Mouse (Mus musculus): ENCODE measurements around the gene Harbi1.
A peak's percentile ranks its signal among the peaks of the same experiment; 100 is the strongest.
"Not testable (repeated sequence)": the region's sequence is repeated elsewhere in the genome, so short reads cannot be mapped to it uniquely, and the experiment has no call there.

Gene Harbi1

DNA sequence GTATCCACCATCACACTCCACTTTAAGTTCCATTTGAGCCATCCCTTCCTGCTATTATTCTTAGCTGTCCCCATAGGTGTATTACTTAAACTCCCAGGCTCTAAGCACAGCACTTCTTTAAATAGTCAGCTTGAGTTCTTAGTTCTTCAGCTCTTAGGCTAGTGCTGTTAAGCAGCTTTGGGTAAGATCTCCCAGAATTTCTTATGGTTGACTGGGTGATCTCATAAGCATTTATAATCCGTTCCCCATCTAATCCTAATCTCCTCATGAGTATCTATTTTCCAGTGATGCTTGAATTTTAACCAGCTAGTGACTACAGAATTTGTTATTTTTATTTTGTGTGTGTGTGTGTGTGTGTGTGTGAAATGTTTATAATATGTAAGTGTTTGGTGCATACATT is 4.3 kb downstream of the Harbi1 start:
- no peak for DNase-seq (ENCODE audit: low spot score in 2 of 2)

DNA sequence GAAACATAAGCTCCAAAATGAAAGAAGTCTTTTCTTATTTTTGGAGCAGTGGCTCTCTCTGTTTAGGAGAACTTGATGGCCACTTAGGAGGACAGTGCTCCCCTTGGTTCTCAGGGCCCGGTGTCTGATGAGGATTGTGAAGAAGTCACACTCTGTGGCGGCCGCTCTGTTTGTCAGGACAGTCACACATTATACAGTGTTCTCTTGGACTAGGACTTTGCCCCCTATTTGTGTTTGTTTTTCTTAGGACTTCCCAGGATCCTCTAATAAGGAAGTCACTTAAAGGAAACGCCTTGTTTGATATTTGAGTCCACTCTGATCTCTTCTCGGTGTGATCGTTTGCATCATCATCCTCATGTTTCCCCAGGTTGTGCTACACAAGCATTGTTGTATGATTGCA is 7.6 kb downstream of the Harbi1 start:
- no peak for DNase-seq (ENCODE audit: low spot score in 2 of 2)

DNA sequence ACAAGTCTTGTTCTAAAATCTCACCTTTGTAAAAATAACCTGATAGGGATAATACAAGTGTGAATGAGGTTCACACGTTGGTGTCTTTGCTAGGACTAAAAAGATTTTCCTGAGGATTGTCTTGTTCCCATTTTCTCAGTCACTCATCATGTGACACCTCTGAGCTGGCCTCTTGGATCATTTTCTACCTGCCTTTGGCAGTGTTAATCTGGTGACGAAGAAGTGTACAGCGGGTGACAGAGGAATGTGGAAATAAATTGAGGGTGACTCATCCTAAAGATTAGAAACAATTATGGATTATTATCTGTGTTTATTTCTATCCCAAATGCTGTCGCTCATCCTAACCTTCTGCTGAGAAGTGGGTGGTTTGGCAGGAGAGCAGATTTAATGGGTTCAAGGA is 12.7 kb downstream of the Harbi1 start:
- no peak for DNase-seq (ENCODE audit: low spot score in 2 of 2)

DNA sequence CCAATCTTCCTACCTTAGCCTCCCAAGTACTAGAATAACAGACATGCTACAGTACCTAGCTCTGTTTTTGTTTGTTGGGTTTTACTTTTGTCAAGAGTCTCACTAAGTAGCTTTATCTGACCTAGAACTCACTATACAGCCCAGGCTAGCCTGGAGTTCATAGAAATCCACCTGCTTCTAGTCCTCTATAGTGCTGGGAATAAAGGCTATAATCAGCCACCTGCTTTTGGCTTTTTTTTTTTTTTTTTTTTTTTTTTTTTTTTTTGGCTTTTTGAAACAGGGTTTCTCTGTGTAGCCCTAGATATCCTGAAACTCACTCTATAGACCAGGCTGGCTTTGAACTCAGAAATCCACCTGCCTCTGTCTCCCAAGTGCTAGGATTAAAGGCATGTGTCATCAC is 13.3 kb downstream of the Harbi1 start:
- DNase-seq (ENCODE audit: low spot score in 2 of 2) = no peak

DNA sequence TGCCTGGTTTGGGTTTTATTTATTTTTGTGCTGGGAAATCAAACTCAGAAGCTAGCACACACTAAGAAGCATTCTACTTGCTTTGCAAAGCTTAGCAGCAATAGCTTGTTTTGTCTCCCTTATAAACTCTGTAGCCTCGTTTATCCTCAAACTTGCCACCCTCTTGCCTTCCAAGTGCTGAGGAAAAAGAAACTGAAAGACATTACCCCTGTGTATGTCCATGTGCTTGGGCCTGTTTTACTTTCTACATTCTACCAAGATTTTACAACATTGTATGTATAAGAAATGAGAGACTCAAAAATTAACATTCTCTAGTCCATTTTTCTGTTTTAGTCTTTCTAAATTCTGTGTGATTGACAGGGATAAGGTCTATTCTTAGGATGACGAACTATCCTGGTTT is 14.1 kb downstream of the Harbi1 start:
- no peak for DNase-seq (ENCODE audit: low spot score in 2 of 2)

DNA sequence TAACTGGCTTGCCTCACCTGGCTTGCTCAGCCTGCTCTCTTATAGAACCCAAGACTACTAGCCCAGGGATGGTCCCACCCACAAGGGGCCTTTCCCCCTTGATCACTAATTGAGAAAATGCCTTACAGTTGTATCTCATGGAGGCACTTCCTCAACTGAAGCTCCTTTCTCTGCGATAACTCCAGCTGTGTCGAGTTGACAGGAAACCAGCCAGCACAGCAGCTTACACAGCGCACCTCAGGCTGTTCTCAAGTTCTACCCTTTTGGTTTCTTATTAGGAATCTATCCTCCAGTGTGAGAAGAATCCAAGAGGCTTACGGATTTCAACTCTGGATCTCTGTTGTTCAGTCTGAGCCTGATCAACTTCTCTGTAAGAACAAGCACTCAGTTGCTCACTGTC is 14.8 kb downstream of the Harbi1 start:
- not testable (repeated sequence) for DNase-seq (ENCODE audit: low spot score in 2 of 2)

DNA sequence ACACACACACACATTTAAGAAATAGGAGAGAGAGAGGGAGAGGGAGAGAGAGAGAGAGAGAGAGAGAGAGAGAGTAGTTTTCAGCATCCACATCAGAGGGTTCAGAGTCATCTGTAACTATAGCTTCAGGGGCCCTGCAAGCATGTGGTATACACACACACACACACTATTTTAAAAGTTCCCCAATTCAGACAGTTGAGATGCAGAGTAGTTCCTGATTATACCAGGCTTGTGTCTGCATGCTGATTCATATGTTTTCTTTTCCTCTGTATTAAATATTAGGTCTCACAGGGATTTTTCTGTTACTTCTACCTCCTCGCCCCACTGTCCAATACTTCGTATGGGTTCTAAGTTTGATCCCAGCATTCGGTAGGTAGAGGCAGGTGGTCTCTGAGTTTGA is 16.4 kb downstream of the Harbi1 start:
- no peak for DNase-seq (ENCODE audit: low spot score in 2 of 2)

DNA sequence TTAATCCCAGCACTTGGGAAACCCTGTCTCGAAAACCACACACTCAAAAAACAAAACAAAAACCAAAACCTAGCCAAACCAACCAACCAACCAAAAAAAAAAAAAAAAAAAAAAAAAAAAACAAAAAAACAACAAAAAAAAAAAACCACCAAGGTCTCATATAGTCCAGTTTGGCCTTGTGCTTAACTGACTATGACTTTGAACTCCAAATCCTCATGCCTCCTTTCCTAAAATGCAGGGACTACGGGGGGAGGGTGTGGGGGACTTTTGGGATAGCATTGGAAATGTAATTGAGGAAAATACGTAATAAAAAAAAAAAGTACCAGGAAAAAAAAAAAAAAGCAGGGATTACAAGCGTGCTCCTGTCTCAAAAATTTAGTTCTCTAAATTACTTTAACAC is 18.9 kb downstream of the Harbi1 start:
- no peak for DNase-seq (ENCODE audit: low spot score in 2 of 2)

DNA sequence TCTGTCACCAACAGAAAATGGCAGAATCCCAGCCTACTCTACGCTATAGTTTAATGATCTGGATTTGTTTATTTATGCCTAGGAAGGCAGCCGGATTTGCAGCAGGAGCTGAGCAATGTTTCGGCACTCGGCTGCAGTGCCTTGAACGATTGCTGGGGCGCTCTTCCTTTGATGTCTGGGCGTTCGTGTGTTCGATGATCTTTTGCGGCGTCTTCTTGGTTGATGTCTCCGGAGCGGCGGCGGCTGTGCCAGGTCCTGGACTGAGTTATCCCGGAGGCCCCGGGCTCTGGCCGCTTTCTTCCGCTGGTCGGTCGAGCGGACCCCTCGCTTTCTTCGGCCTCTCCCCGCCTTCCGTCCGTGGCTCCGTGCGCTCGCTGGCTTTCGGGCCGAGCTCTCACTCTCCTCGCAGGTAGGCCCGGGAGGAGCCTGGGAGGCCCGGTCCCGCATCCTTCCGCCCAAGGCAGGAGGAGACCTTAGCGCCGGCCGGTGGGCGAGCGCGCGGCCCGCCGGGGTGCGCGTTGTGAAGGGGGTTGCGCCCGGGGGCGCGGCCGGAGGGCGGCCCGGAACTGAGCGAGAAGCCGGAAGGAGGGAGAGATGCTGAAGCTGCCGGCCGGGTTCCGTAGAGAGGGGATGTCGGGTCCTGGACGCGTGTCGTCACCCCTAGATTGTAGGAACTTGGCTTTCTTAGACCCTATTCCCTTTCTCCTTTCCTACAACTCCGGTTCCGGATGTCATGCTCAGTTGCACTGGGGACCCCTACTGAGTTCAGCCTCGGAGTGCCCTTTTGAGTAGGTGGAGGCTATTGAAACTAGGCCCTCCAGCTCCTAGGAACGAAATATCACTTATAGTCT is 19.5 kb downstream of the Harbi1 start, which contains the start of gene Ambra1:
Ambra1 (plus strand) TSS at position 164 of the 851 bp plus-strand sequence.
- DNase-seq (ENCODE audit: low spot score in 2 of 2) = peak; percentile 71 to 79

DNA sequence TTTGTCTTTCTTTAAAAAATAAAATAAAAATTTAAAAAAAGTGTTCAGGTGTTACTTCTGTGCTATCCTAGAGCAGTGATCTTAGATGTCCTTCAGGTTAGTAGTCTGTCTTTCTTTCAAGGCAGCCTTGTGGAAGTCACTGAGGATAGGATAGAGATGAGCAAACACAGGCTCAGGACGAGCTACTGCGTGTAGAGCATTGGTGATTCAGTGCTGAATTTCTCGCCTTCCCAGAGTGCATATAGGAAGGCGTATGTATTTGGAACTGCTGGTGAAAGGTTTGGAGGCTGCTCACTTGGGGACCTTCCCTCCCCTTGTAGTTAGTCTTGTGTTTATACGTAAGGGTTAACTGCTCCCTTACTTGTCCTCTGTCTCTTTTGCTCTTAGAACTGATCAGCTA is 24.6 kb downstream of the Harbi1 start:
- no peak for DNase-seq (ENCODE audit: low spot score in 2 of 2)

DNA sequence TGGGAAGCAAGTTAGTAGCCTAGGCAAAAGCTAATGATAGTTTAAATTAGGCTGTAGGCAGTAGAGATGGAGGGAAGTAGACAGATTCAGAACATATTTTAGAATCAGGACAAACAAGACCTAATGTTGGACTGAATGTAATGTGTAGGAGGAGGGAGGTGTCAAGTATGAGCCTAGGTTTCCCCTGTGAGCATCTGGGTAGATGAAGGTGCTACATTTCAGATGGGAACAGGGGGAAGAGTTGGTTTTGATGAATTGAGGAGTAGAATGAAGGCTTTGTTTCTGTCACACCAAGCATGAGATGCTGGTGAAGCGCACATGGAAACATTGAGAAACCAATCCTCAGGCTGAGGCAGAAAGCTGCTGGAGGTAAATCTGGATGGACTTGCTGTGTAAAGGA is 28.9 kb downstream of the Harbi1 start:
- no peak for DNase-seq (ENCODE audit: low spot score in 2 of 2)

DNA sequence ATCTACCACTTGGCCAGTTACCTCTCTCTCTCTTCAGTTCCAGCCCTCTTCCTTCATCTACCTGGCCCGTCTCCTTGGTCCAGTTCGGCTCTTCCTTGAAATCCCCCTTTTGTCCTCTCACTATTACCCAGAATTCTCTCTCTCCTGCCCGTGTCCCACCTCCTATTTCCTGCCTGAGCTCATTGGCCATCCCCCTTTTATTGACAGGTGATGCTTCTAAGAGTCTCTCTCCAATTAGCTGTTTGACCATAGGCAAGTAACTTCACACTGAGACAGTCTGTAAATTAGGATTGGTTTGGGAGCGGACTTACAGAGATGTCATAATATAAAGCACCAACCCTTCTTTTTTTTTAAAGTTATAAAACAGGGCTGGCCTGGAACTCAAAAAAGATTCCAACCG is 34.0 kb downstream of the Harbi1 start:
- no peak for DNase-seq (ENCODE audit: low spot score in 2 of 2)

DNA sequence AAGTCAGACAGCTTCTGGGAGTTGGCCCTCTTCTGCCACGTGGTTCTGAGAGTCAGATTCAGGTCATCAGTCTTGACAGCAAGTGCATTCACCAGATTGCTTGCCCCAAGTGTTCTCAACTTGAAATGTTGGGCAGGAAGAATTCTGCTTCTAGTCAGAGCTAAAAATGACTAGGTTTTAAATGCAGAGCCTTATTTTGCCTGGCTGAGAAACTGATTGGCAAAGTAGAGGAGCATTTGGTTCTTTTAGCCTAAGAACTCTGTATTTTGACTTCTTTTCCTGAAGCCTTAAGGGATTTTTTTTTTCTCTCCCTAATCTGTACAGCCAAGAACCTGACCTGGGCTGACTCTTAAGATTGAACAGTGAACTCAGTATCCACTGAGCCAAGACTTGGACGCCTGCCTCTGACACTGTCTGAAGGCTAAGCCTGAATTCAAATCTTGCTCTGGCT is 39.2 kb downstream of the Harbi1 start:
- DNase-seq (ENCODE audit: low spot score in 2 of 2) = no peak
